In the genomic region with DNA sequence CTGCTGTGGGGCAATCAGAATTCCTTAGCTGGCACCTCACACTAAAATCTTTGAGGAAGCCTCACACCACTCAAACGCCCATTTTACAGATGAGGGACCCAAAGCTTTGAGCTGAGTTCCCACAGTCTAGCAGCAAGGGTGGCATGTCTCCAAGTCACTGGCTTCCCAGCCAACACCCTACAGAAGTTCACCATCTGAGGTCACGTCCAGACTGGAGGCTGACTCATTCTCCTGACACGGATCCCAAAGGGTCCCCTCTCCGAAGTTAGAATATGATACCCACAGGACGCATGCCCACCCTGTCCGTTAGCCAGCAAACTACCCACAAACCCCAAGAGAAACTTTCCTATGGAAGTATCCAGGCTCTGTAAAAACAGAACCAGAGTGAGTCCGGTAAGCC, we compare ENCODE assay signal across 18 mouse cellular contexts. TPM values are rescaled to one million over a fixed set of nuclear protein-coding genes. Genes with fewer than 3 reads are reported as not detected.
DNase-seq lines count a peak whose midpoint lies in the region; ATAC-seq and TF ChIP-seq lines count a peak whose summit lies in the region.
"Had no signal": no experiment of that assay in that cellular context is flagged by ENCODE, and none has a peak within 500 bp of the region (broad histone marks: within the 10 kb centered on the region; RNA-seq: fewer than 3 reads in every experiment).

No protein-coding gene starts in this region.

- DNase-seq in embryonic facial prominence, embryonic 10.5 days (ENCODE audit: low spot score) = no peak
- DNase-seq in kidney, postnatal 36 days = peak; percentile 51 to 60
- DNase-seq in kidney, postnatal 14 days = no peak
- DNase-seq in adipocyte (ENCODE audit: low spot score) = peak; percentile 64
- peak; percentile 42 for DNase-seq in lung, postnatal 14 days
- DNase-seq in left cerebral cortex, postnatal 36 days (ENCODE audit: low spot score in 2 of 2) = no peak
- no peak for DNase-seq in liver, postnatal 0 days
- DNase-seq: adrenal gland, adult 8-10 months; cerebellum, adult 8-10 months; forebrain, postnatal 0 days; kidney, adult 8-10 months; right cerebral cortex, postnatal 4 days; thymus, postnatal 36 days had no signal

- H3K9me3 ChIP-seq in embryonic facial prominence, embryonic 13.5 days = no peaks in the 10 kb centered on the region
- no peaks in the 10 kb centered on the region for H3K9me3 ChIP-seq in embryonic facial prominence, embryonic 10.5 days
- no peaks in the 10 kb centered on the region for H3K9me3 ChIP-seq in liver, postnatal 0 days (ENCODE audit: low read length)
- H3K9me3 ChIP-seq: midbrain, embryonic 10.5 days; neural tube, embryonic 15.5 days had no signal

- ATAC-seq in embryonic facial prominence, embryonic 13.5 days (ENCODE audit: insufficient number of reproducible peaks, insufficient read depth, low FRiP score, low TSS enrichment, low read depth) = no peak
- ATAC-seq in liver, postnatal 0 days = no peak
- ATAC-seq: forebrain, postnatal 0 days had no signal

- intact Hi-C loops in left cerebral cortex, postnatal 36 days (cut with DNase I) = loop anchor here (10.0 kb wide), 1 partner anchor 197 kb away; no protein-coding TSS in a partner anchor

- no peak overlapping the region for H3K4me3 ChIP-seq in embryonic facial prominence, embryonic 13.5 days
- no peak overlapping the region for H3K4me3 ChIP-seq in embryonic facial prominence, embryonic 10.5 days
- no peak overlapping the region for H3K4me3 ChIP-seq in liver, postnatal 0 days (ENCODE audit: low read depth, low read length)
- H3K4me3 ChIP-seq: erythroblast, embryonic 14.5 days; midbrain, embryonic 10.5 days; neural tube, embryonic 15.5 days had no signal

- H3K4me2 ChIP-seq in embryonic facial prominence, embryonic 13.5 days = no peak overlapping the region
- no peak overlapping the region for H3K4me2 ChIP-seq in liver, postnatal 0 days (ENCODE audit: low read depth, low read length)
- H3K4me2 ChIP-seq: liver, embryonic 11.5 days; neural tube, embryonic 15.5 days had no signal

- H3K27me3 ChIP-seq in embryonic facial prominence, embryonic 13.5 days = no peaks in the 10 kb centered on the region
- H3K27me3 ChIP-seq in embryonic facial prominence, embryonic 10.5 days (replicated peaks; ENCODE audit: low read depth, poor library complexity, severe bottlenecking) = no peaks in the 10 kb centered on the region
- no peaks in the 10 kb centered on the region for H3K27me3 ChIP-seq in liver, postnatal 0 days (ENCODE audit: insufficient read depth, low read length)
- H3K27me3 ChIP-seq: neural tube, embryonic 15.5 days had no signal

- peaks cover 14% of the 10 kb centered on the region; the same call in 1 of the 2 replicates for H3K36me3 ChIP-seq in embryonic facial prominence, embryonic 13.5 days
- H3K36me3 ChIP-seq in embryonic facial prominence, embryonic 10.5 days (replicated peaks) = peaks cover 72% of the 10 kb centered on the region
- H3K36me3 ChIP-seq in liver, postnatal 0 days (replicated peaks; ENCODE audit: insufficient read depth, low read length) = no peaks in the 10 kb centered on the region
- H3K36me3 ChIP-seq: midbrain, embryonic 10.5 days; neural tube, embryonic 15.5 days had no signal

- TF ChIP-seq EP300 in liver, postnatal 0 days (IDR thresholded peaks at IDR 0.05; ENCODE audit: low read depth) = no peak

- H3K4me1 ChIP-seq in embryonic facial prominence, embryonic 13.5 days = peaks cover 72% of the 10 kb centered on the region
- H3K4me1 ChIP-seq in embryonic facial prominence, embryonic 10.5 days = peaks cover 48% of the 10 kb centered on the region
- 0 out of 2 replicates have a peak, but pooled peaks cover 5% of the 10 kb centered on the region for H3K4me1 ChIP-seq in liver, postnatal 0 days (ENCODE audit: insufficient read depth)

- H3K9ac ChIP-seq in embryonic facial prominence, embryonic 13.5 days = no peak overlapping the region
- no peak overlapping the region for H3K9ac ChIP-seq in liver, postnatal 0 days (replicated peaks)
- H3K9ac ChIP-seq: forebrain, postnatal 0 days; neural tube, embryonic 15.5 days had no signal

- TF ChIP-seq CTCF in liver, postnatal 0 days (IDR thresholded peaks at IDR 0.05; ENCODE audit: low read depth) = no peak

- WGBS in embryonic facial prominence, embryonic 13.5 days = 75% methylated on average over 7 of the region's 7 CpGs
- WGBS in embryonic facial prominence, embryonic 10.5 days = 88% methylated on average over 7 of the region's 7 CpGs
- 78% methylated on average over 7 of the region's 7 CpGs for WGBS in liver, postnatal 0 days (ENCODE audit: insufficient replicate concordance)

- H3K27ac ChIP-seq in embryonic facial prominence, embryonic 13.5 days = peak overlapping the region; percentile 13; the same call in 1 of the 2 replicates
- no peak overlapping the region for H3K27ac ChIP-seq in embryonic facial prominence, embryonic 10.5 days (replicated peaks)
- H3K27ac ChIP-seq in liver, postnatal 0 days (ENCODE audit: low read depth) = no peak overlapping the region
- H3K27ac ChIP-seq: midbrain, embryonic 10.5 days; neural tube, embryonic 15.5 days had no signal

RNA-seq across cellular contexts. Expression of gene Elk3, which starts 39.1 kb away (rescaled TPM):
- 33.9 and 40.0 TPM in 2 replicates for polyA plus RNA-seq in embryonic facial prominence, embryonic 13.5 days (2015; fragmentation: Nextera tagmentation; extraction: Ambion mirVana)
- polyA plus RNA-seq in embryonic facial prominence, embryonic 10.5 days (2016; fragmentation: Nextera tagmentation; extraction: Ambion mirVana) = 25.3 and 30.6 TPM in 2 replicates
- total RNA-seq in left cerebral cortex, postnatal 36 days (2021) = 10 to 100 TPM in 1 of 2 experiments, 1 to 10 TPM in 1; 9.4 to 11.4 TPM
- polyA plus RNA-seq in liver, postnatal 0 days (2015; fragmentation: Nextera tagmentation; extraction: Ambion mirVana) = 6.2 and 7.9 TPM in 2 replicates

Comparison
In these comparisons a context has a peak if more than half of its experiments do, and no peak if none do; other contexts are left out.
1. DNase-seq: peak in kidney, postnatal 36 days (2 of 2), adipocyte (single experiment) and lung, postnatal 14 days (single experiment); none in embryonic facial prominence, embryonic 10.5 days (single experiment), kidney, postnatal 14 days (single experiment), left cerebral cortex, postnatal 36 days (0 of 2) and liver, postnatal 0 days (single experiment).